In genomic region chr17:31153785-31154184, GRCm38 (mm10) we compare ENCODE assay signal across 19 mouse cellular contexts. TPM values are rescaled to one million over a fixed set of nuclear protein-coding genes. Genes with fewer than 3 reads are reported as not detected.
"Had no signal": no experiment of that assay in that cellular context is flagged by ENCODE, and none has a peak within 500 bp of the region (broad histone marks: within the 10 kb centered on the region; RNA-seq: fewer than 3 reads in every experiment).

No protein-coding gene starts in this region.

- DNase-seq: kidney, postnatal 14 days; layer of hippocampus, adult 9-11 months; layer of hippocampus, postnatal 36 days; lung, adult 2 months; lung, postnatal 4 days; retina, postnatal 1 day; right cerebral cortex, postnatal 4 days; spleen, adult 18-20 months had no signal

- H3K4me1 ChIP-seq: intestine, embryonic 15.5 days; limb, embryonic 12.5 days; neural tube, embryonic 13.5 days had no signal

- H3K9me3 ChIP-seq: intestine, embryonic 15.5 days; liver, embryonic 15.5 days; midbrain, embryonic 12.5 days had no signal

- ATAC-seq: lung, postnatal 0 days; midbrain, embryonic 16.5 days had no signal

- H3K27me3 ChIP-seq: intestine, embryonic 15.5 days; limb, embryonic 12.5 days; liver, embryonic 15.5 days; midbrain, embryonic 12.5 days; neural tube, embryonic 13.5 days had no signal

- H3K9ac ChIP-seq: intestine, embryonic 15.5 days; limb, embryonic 12.5 days; liver, embryonic 15.5 days; midbrain, embryonic 12.5 days; neural tube, embryonic 13.5 days had no signal

- H3K36me3 ChIP-seq: intestine, embryonic 15.5 days; limb, embryonic 12.5 days; liver, embryonic 15.5 days; midbrain, embryonic 12.5 days; neural tube, embryonic 13.5 days had no signal

- H3K4me3 ChIP-seq: intestine, embryonic 15.5 days; limb, embryonic 12.5 days; liver, embryonic 15.5 days; midbrain, embryonic 12.5 days; neural tube, embryonic 13.5 days had no signal

- H3K4me2 ChIP-seq: intestine, embryonic 15.5 days; limb, embryonic 12.5 days; midbrain, embryonic 12.5 days; neural tube, embryonic 13.5 days had no signal

- H3K27ac ChIP-seq: intestine, embryonic 15.5 days; limb, embryonic 12.5 days; midbrain, embryonic 12.5 days; neural tube, embryonic 13.5 days had no signal

RNA-seq across cellular contexts. Expression of gene Tff2, which starts 9.7 kb away (rescaled TPM):
- total RNA-seq: layer of hippocampus, postnatal 36 days; left cerebral cortex, postnatal 36 days; megakaryocyte-erythroid progenitor cell, adult 5-6 weeks had no signal
- polyA plus RNA-seq: limb, embryonic 12.5 days; liver, adult 2 months; liver, embryonic 15.5 days; midbrain, embryonic 12.5 days; midbrain, embryonic 16.5 days; neural tube, embryonic 13.5 days had no signal

RNA-seq across cellular contexts. Expression of gene Tff1, which starts 11.3 kb away (rescaled TPM):
- total RNA-seq: layer of hippocampus, postnatal 36 days; left cerebral cortex, postnatal 36 days; liver, adult 2 months; megakaryocyte-erythroid progenitor cell, adult 5-6 weeks had no signal
- polyA plus RNA-seq: kidney, embryonic 14.5 days; limb, embryonic 12.5 days; liver, embryonic 15.5 days; lung, adult 2 months; lung, postnatal 0 days; midbrain, embryonic 12.5 days; midbrain, embryonic 16.5 days; neural tube, embryonic 13.5 days had no signal

RNA-seq across cellular contexts. Expression of gene Tff3, which starts 24.3 kb away (rescaled TPM):
- total RNA-seq: layer of hippocampus, postnatal 36 days; left cerebral cortex, postnatal 36 days; megakaryocyte-erythroid progenitor cell, adult 5-6 weeks had no signal
- polyA plus RNA-seq: kidney, embryonic 14.5 days; limb, embryonic 12.5 days; lung, adult 2 months; lung, postnatal 0 days had no signal

RNA-seq across cellular contexts. Expression of gene Tmprss3, which starts 45.0 kb away (rescaled TPM):
- total RNA-seq: layer of hippocampus, postnatal 36 days; left cerebral cortex, postnatal 36 days; liver, adult 2 months had no signal
- polyA plus RNA-seq: intestine, embryonic 15.5 days; kidney, embryonic 14.5 days; limb, embryonic 12.5 days; liver, adult 2 months; lung, postnatal 0 days; midbrain, embryonic 12.5 days; midbrain, embryonic 16.5 days; neural tube, embryonic 13.5 days had no signal

RNA-seq across cellular contexts. Expression of gene Ubash3a, which starts 53.9 kb away (rescaled TPM):
- total RNA-seq: left cerebral cortex, postnatal 36 days had no signal
- polyA plus RNA-seq: midbrain, embryonic 16.5 days; neural tube, embryonic 13.5 days had no signal
